Mouse (Mus musculus) Patski (cell line): Measurements from ENCODE around the gene Spx. TPM values are rescaled to one million over a fixed set of nuclear protein-coding genes. Genes with fewer than 3 reads are reported as not detected.
A peak's percentile ranks its signal among the peaks of the same experiment; 100 is the strongest.

Source experiments
- ATAC-seq: fragments of 100-300 bp; one replicate; pipeline ENCODE4 v1.8.0; 2021
- CTCF ChIA-PET: fragments of 350-600 bp; sonication (Branson Sonifier 250); formaldehyde crosslinking; loops from one replicate; lab custom pipeline; 2022; ENCODE audit warnings: inconsistent platforms; lab: Charles Lee
- POLR2A ChIA-PET: fragments of 350-600 bp; sonication (Branson Sonifier 250); formaldehyde crosslinking; loops from one replicate; lab custom pipeline; 2022; ENCODE audit warnings: antibody characterized with exemption, inconsistent platforms; lab: Charles Lee
- DNase-seq: peaks from one replicate; pipeline ENCODE4 v3.0.0-alpha.2; 2011; ENCODE audit warnings: low read depth, low spot score
- H3K27me3 ChIP-seq: fragments of 371-371 bp; one replicate; pipeline ENCODE4 v1.5.1; 2021
- CTCF ChIP-seq: fragments of 100-300 bp; IDR thresholded peaks from one replicate; pipeline ENCODE4 v1.5.1; 2021
- in situ Hi-C: fragments of 300-500 bp; cut with MboI; formaldehyde crosslinking; loops from 3 replicates; pipeline ENCODE4 v1.11.1; 2018; ENCODE audit warnings: low pct_unique_long_range_greater_than_20kb, mixed read lengths
- polyA plus RNA-seq: library from polyadenylated mRNA; unstranded; gene quantifications from one replicate; pipeline ENCODE4 v1.2.3, GENCODE M21; 2021

Gene Spx
- polyA plus RNA-seq, 1 experiment from 2014 or later, result 0.06 TPM

GRCm38 (mm10) chr6:142384521-142384920, 28.7 kb upstream of the Spx start:
- ChIA-PET CTCF (interaction anchor here (1.3 kb wide), 1 partner anchor 22 kb away, joined by 3 read pairs; no protein-coding TSS in a partner anchor), POLR2A (no interaction called here)
- TF ChIP-seq CTCF, result no peak
- no peak for ATAC-seq
- no peak for DNase-seq
- in situ Hi-C loops, result no loop called here
- H3K27me3 ChIP-seq, result no peaks in the 10 kb centered on the region

- H3K27me3 ChIP-seq, result no peaks in the 10 kb centered on the region
- CTCF ChIA-PET, result no interaction called here
- DNase-seq, result no peak
- no peak for TF ChIP-seq CTCF
- POLR2A ChIA-PET, result no interaction called here
- no peak for ATAC-seq
- in situ Hi-C loops, result no loop called here
These were observed 26.8 kb upstream of the Spx start for GRCm38 (mm10) chr6:142386285-142387010.

- DNase-seq, result peak; percentile 79
- TF ChIP-seq CTCF, result no peak
- in situ Hi-C loops, result no loop called here
- ATAC-seq, result peak; percentile 99
- POLR2A ChIA-PET, result interaction anchor here (0.6 kb wide), 1 partner anchor 20 kb away, joined by 3 read pairs; no protein-coding TSS in a partner anchor
- CTCF ChIA-PET, result no interaction called here
- no peaks in the 10 kb centered on the region for H3K27me3 ChIP-seq
These were observed 26.1 kb upstream of the Spx start, which contains the start of the genes Recql and Golt1b for GRCm38 (mm10) chr6:142387011-142387754. Gene Recql (minus strand): TSS chr6:142387087. Gene Golt1b (plus strand): TSS chr6:142387221.

- no peaks in the 10 kb centered on the region for H3K27me3 ChIP-seq
- DNase-seq (no peak), ATAC-seq (peak; percentile 14)
- in situ Hi-C loops, result no loop called here
- POLR2A ChIA-PET, result interaction anchor here (0.6 kb wide), 3 partner anchors 21 to 274 kb away, joined by 3 to 4 read pairs (median 3); no protein-coding TSS in a partner anchor
- no peak for TF ChIP-seq CTCF
- CTCF ChIA-PET, result no interaction called here
These were observed 25.4 kb upstream of the Spx start for GRCm38 (mm10) chr6:142387755-142388271.

- ATAC-seq (no peak), DNase-seq (no peak)
- TF ChIP-seq CTCF, result no peak
- CTCF ChIA-PET, result interaction anchor here (0.7 to 1.6 kb wide), 2 partner anchors 23 to 27 kb away, joined by 3 to 4 read pairs; no protein-coding TSS in a partner anchor
- in situ Hi-C loops, result no loop called here
- no peaks in the 10 kb centered on the region for H3K27me3 ChIP-seq
- POLR2A ChIA-PET, result interaction anchor here (0.7 to 1.5 kb wide), 2 partner anchors 21 to 31 kb away, joined by 4 read pairs; no protein-coding TSS in a partner anchor
These were observed 24.1 kb upstream of the Spx start for GRCm38 (mm10) chr6:142389101-142389500.

- in situ Hi-C loops, result no loop called here
- ATAC-seq (no peak), DNase-seq (no peak)
- POLR2A ChIA-PET, result no interaction called here
- H3K27me3 ChIP-seq, result no peaks in the 10 kb centered on the region
- CTCF ChIA-PET, result no interaction called here
- no peak for TF ChIP-seq CTCF
These were observed 20.9 kb upstream of the Spx start for GRCm38 (mm10) chr6:142392312-142392711.

GRCm38 (mm10) chr6:142394669-142395068, 18.6 kb upstream of the Spx start:
- no peaks in the 10 kb centered on the region for H3K27me3 ChIP-seq
- in situ Hi-C loops, result no loop called here
- POLR2A ChIA-PET, result no interaction called here
- TF ChIP-seq CTCF, result no peak
- ATAC-seq, result no peak
- CTCF ChIA-PET, result no interaction called here
- no peak for DNase-seq

- in situ Hi-C loops, result no loop called here
- no peak for ATAC-seq
- no peak for TF ChIP-seq CTCF
- no peak for DNase-seq
- POLR2A ChIA-PET, result no interaction called here
- CTCF ChIA-PET, result interaction anchor here (1.2 kb wide), 1 partner anchor 18 kb away, joined by 3 read pairs; no protein-coding TSS in a partner anchor
- no peaks in the 10 kb centered on the region for H3K27me3 ChIP-seq
These were observed 17.5 kb upstream of the Spx start for GRCm38 (mm10) chr6:142395756-142396155.

- CTCF ChIA-PET, result no interaction called here
- DNase-seq (no peak), ATAC-seq (no peak)
- in situ Hi-C loops, result no loop called here
- POLR2A ChIA-PET, result no interaction called here
- H3K27me3 ChIP-seq, result no peaks in the 10 kb centered on the region
- TF ChIP-seq CTCF, result no peak
These were observed 2.1 kb upstream of the Spx start for GRCm38 (mm10) chr6:142411140-142411539.

GRCm38 (mm10) chr6:142413845-142414244, 604 bp downstream of the Spx start:
- ChIA-PET CTCF (no interaction called here), POLR2A (no interaction called here)
- no peak for DNase-seq
- no peaks in the 10 kb centered on the region for H3K27me3 ChIP-seq
- no peak for TF ChIP-seq CTCF
- ATAC-seq, result no peak
- in situ Hi-C loops, result no loop called here
